Mouse (Mus musculus): ENCODE data around the gene Atp5g2.
"Not testable (repeated sequence)": the region's sequence is repeated elsewhere in the genome, so short reads cannot be mapped to it uniquely, and the experiment has no call there.

The Atp5g2 gene

DNA sequence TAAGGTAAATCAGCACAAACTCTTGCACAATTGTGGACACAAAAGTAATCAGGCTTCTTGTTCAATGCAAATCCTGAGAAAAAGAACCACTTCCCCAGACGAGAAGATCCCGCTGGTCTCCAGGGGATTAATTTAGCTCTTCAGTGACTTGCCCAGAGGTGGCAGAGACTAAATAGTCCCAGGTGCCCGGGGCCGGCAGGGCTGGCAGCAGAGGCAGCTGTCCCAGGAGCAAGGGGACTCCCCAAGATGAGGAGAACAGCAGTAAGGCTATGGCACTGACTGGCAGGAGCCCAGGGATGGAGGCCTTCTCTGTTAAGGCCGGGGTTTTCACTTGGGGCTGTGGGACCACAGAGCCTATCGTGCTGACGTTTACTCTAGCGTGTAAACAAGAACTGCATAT lies 8.3 kb downstream of the Atp5g2 start:
- no peak for DNase-seq

DNA sequence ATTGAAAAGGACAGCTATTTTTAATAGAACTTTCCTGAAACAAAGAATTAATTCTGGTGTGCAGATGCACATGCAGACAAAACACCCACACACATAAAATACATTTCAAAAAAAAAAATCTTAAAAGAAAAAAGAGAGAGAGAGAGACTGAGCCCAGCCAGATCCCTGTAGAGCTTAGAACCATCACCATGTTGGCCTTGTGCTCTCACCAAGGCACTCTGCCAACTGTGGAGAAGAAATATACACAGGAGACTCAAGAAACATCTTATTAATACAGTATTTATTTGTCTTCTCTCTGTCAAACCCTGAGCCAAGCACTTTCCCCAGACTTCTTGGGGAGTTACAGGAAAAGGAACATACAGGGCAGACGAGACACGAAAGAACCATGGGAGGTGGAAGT lies 9.6 kb downstream of the Atp5g2 start:
- not testable (repeated sequence) for DNase-seq

DNA sequence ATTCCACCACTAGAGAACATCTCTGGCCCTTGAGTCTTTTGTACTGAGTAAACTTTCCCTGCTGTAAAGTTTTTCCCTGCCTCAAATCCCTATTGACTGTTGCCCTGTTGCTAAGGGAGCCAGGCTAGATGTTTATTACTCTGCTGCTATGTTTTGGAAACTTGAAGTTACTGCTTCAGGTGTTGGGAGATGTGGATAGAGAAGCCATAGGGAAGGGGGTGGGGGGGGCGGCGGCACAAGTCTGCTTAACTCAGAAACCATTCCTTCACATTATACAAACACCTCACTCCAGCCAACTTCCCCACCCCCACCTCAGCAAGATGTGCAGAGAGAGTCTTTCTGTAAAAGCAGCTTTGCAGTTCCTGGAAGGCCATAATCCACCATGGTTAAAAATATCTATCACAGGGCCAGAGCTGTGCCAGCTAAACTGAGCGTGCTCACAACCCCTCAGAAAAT lies 14.2 kb downstream of the Atp5g2 start:
- DNase-seq = no peak

DNA sequence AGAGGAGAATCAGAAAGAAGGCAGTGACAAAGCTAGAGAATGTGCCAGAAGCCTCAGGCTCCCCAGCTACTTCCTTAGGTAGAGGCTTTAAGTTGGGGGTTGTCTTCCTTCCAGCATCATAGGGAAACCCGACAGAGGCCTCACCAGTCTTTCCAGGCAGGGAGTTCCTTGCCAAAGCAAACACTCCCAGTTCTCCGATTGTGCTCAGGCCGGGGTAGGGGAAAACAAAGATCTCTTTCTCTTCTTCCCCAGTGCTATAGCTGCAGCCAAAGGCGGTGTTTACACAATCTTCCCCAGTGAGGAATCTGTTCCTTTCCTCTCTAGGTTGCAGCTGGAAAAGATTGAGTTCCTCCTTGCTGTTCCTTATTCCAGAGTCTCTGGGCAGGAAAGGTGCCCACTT lies 15.5 kb downstream of the Atp5g2 start:
- peak; percentile 16 for DNase-seq

DNA sequence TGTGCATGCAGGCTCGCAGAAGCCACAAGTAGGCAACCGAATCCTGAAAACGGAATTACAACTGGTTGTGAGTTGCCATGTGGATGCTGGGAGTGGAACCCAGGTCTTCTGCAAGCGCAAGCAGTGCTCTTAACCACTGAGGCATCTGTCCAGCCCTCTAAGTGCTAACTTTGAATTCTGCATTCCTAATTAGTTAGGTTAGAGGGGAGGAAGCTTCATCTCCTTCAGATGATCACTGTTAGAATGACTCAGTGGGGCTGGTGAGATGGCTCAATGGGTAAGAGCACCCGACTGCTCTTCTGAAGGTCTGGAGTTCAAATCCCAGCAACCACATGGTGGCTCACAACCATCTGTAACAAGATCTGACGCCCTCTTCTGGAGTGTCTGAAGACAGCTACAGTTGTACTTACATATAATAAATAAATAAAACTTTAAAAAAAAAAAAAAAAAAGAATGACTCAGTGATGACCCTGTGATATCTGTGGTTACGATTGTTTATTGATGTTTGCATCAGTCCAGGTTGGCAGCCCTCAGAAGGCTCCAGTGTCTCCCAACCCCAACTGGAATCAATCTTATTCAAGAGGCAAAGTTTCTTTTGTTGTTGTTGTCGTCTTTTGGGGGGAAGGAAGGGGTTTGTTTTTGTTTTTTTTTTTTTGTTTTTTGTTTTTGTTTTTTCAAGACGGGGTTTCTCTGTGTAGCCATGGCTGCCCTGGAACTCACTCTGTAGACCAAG lies 20.1 kb downstream of the Atp5g2 start:
- DNase-seq = not testable (repeated sequence)

DNA sequence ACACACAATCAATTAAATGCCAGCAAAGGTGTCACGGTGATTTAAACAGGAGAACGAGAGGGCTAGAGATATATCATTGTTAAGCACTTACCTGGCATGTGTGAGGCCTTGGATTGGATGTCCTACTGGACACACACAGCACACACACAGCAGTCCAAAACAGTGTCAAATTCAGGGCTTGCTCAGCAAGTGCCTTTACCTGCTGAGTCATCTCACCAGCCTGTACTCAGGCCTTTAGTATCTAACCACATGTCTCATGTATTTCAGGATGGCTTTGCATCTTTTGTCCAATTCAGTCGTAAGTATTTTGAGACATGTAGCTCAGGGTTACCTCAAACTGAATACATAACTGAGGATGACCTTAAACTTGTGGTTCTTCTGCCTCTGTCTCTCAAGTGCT lies 21.0 kb downstream of the Atp5g2 start:
- no peak for DNase-seq

- no peak for DNase-seq
These were observed 36.3 kb downstream of the Atp5g2 start for GRCm38 (mm10) chr15:102635817-102636216.

DNA sequence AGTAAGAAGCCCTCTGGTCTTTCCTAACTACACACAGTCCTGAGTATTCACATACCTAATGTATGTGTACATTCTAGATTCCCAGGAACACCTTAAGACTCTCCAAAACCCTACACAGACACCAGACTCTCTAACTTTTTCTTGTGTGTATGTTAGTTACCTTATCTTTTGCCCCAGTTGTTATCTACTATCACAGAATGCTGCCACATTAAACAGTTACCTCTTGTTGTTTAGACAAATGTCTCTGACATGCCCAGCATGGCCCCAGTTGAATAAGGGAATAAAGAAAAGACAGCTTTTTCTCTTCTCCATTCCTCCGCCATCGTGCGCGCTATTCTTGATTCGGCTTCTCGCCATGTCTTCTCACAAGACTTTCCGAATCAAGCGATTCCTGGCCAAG lies 37.5 kb downstream of the Atp5g2 start:
- DNase-seq = no peak

DNA sequence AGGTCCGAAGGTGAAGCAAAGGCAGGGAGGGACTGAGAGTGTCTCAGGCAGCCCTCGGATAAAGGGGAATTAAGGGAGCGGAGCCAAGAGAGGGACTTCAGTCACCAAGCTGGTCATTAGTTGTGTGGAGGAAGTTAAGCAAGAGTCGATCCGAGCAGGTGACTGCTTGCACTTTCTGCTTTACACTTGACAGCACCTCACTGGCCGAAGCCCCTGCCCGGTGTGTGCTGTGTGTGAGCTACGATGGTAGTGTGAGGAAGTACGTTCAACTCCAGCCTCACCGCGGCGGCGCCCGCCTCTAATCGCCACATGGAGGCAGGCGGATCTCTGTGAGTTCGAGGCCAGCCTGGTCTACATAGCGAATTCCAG lies 46.5 kb downstream of the Atp5g2 start:
- DNase-seq = peak; percentile 64

- peak; percentile 99 for DNase-seq
These were observed 47.0 kb downstream of the Atp5g2 start, which contains the start of the genes Gm28047 and Atf7 for GRCm38 (mm10) chr15:102624970-102625686. Gm28047 (minus strand) TSS chr15:102625067. Atf7 (minus strand) TSS chr15:102625464.

- no peak for DNase-seq
These were observed 47.7 kb downstream of the Atp5g2 start for GRCm38 (mm10) chr15:102624291-102624969.

GRCm38 (mm10) chr15:102623121-102623520 lies 49.0 kb downstream of the Atp5g2 start:
- DNase-seq = no peak

DNA sequence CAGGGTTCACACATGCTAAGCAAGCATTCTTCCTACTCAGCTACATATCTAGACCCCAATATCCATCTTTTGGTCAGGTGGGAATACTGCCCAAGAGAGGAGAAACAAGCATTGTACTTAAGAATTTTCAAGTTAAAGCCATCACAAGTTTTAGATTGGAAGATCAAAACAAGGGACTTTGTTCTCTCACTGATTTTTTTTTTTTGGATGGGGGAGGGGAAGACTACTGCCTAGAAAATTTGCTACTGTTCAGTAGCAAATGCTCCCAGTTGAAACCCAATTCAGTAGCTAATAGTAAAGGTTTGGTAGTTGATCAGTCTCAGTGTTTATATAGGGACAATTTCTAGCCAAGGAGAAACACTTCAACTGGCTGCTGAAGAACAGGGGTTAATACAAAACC lies 49.6 kb downstream of the Atp5g2 start:
- DNase-seq = no peak

- no peak for DNase-seq
These were observed 51.4 kb downstream of the Atp5g2 start for GRCm38 (mm10) chr15:102620765-102621164.

- DNase-seq = no peak
These were observed 52.7 kb downstream of the Atp5g2 start for GRCm38 (mm10) chr15:102619486-102619885.

DNA sequence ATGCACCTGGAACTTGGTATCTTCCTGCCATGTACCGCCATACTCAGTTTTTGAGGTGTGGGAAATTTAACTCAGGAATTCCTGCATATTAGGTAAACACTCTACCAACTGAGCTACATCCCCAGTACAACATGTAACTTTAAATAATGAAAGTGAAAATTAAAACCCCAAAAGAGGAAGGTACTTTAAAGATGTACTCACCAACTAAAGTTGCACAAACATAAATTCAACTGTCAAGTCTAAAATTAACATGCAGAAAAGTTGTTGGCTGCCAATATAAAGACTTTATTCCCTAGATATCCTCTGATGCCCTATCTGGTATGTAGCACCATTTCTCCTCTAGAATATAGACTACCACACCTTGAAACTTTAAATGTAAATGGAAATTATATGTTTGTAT lies 54.5 kb downstream of the Atp5g2 start:
- no peak for DNase-seq

DNA sequence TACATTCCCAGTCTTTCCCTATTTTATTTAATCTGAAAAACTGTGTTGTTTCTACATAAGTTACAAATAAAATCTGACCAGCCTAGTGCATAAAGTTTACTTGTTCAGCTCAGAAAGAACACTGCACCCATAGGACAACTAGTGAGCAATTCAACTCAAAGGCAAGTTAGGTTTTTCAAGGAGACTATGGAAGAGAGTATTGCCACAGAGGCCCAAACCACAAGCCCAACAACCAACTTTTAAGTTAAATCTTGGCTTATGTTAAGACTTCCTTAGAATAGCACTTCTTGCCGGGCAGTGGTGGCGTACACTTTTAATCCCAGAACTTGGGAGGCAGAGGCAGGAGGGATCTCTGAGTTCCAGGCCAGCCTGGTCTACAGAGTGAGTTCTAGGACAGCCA lies 56.0 kb downstream of the Atp5g2 start:
- DNase-seq = no peak

GRCm38 (mm10) chr15:102614224-102614623 lies 57.9 kb downstream of the Atp5g2 start:
- no peak for DNase-seq

GRCm38 (mm10) chr15:102612966-102613365 lies 59.2 kb downstream of the Atp5g2 start:
- DNase-seq = no peak

All from liver (tissue).